In genomic region chr7:24528861-24529260, GRCm38 (mm10) we compare ENCODE assay signal across 27 mouse cellular contexts. TPM values are rescaled to one million over a fixed set of nuclear protein-coding genes. Genes with fewer than 3 reads are reported as not detected.
DNase-seq lines count a peak whose midpoint lies in the region; ATAC-seq and TF ChIP-seq lines count a peak whose summit lies in the region.
"Had no signal": no experiment of that assay in that cellular context is flagged by ENCODE, and none has a peak within 500 bp of the region (broad histone marks: within the 10 kb centered on the region; RNA-seq: fewer than 3 reads in every experiment).

No protein-coding gene starts in this region.

- 88% methylated on average over 11 of the region's 11 CpGs for WGBS in heart, embryonic 13.5 days
- 87% methylated on average over 11 of the region's 11 CpGs for WGBS in lung, embryonic 15.5 days
- WGBS in lung, adult 2 months: 92% methylated on average over 11 of the region's 11 CpGs
- WGBS in liver, embryonic 14.5 days (ENCODE audit: insufficient replicate concordance): 76% methylated on average over 11 of the region's 11 CpGs

- TF ChIP-seq POLR2A in lung, adult 2 months (IDR thresholded peaks at IDR 0.05; ENCODE audit: borderline replicate concordance, extremely low read depth, low read depth, low read length): no peak

- 0 out of 2 replicates have a peak overlapping the region, but pooled peaks have one; percentile 62 for H3K4me3 ChIP-seq in heart, embryonic 13.5 days
- no peak overlapping the region for H3K4me3 ChIP-seq in lung, embryonic 15.5 days
- no peak overlapping the region for H3K4me3 ChIP-seq in lung, adult 2 months (replicated peaks; ENCODE audit: extremely low read depth, low read depth, low read length)
- H3K4me3 ChIP-seq in liver, embryonic 14.5 days (ENCODE audit: insufficient read depth in 1 of 2, low read depth in 2 of 2, low read length in 2 of 2): no peak overlapping the region

- no peaks in the 10 kb centered on the region for H3K9me3 ChIP-seq in heart, embryonic 13.5 days
- H3K9me3 ChIP-seq in lung, embryonic 15.5 days: no peaks in the 10 kb centered on the region
- H3K9me3 ChIP-seq in liver, embryonic 14.5 days (ENCODE audit: control insufficient read depth, low read length): no peaks in the 10 kb centered on the region
- H3K9me3 ChIP-seq: forebrain, embryonic 15.5 days; hindbrain, embryonic 10.5 days; midbrain, embryonic 13.5 days had no signal

- H3K27ac ChIP-seq in heart, embryonic 13.5 days (replicated peaks): no peak overlapping the region
- no peak overlapping the region for H3K27ac ChIP-seq in lung, embryonic 15.5 days
- no peak overlapping the region for H3K27ac ChIP-seq in liver, embryonic 14.5 days
- H3K27ac ChIP-seq: kidney, postnatal 0 days; left cerebral cortex, adult 2 months; macrophage had no signal

- no peak for TF ChIP-seq CTCF in lung, adult 2 months (IDR thresholded peaks at IDR 0.05; ENCODE audit: insufficient read depth, low read length)
- TF ChIP-seq CTCF in liver, embryonic 14.5 days (IDR thresholded peaks at IDR 0.05; ENCODE audit: low read depth): no peak

- no peak for DNase-seq in heart, adult 9 months (ENCODE audit: low spot score in 2 of 2)
- no peak for DNase-seq in lung, adult 2 months
- DNase-seq in liver, embryonic 14.5 days (ENCODE audit: low read depth in 3 of 3, low spot score in 3 of 3): no peak
- no peak for DNase-seq in kidney, adult 9 months
- DNase-seq in cerebellum, adult 9-11 months: no peak
- DNase-seq: adrenal gland, adult 8-10 months; cerebellum, adult 2 months; cerebellum, postnatal 36 days; kidney, adult 18-20 months; layer of hippocampus, adult 9-11 months; right cerebral cortex, postnatal 14 days; thymus, adult 2 months; thymus, postnatal 4 days had no signal

- H3K9ac ChIP-seq in heart, embryonic 13.5 days: no peak overlapping the region
- no peak overlapping the region for H3K9ac ChIP-seq in lung, embryonic 15.5 days
- no peak overlapping the region for H3K9ac ChIP-seq in liver, embryonic 14.5 days (replicated peaks)
- H3K9ac ChIP-seq: forebrain, embryonic 15.5 days had no signal

- H3K4me1 ChIP-seq in heart, embryonic 13.5 days: peaks cover 19% of the 10 kb centered on the region
- H3K4me1 ChIP-seq in lung, embryonic 15.5 days: peaks cover 24% of the 10 kb centered on the region
- peaks cover 4% of the 10 kb centered on the region; the same call in 1 of the 2 replicates for H3K4me1 ChIP-seq in lung, adult 2 months (ENCODE audit: control insufficient read depth, insufficient read depth, low read length)
- H3K4me1 ChIP-seq in liver, embryonic 14.5 days (replicated peaks; ENCODE audit: control insufficient read depth in 2 of 2, insufficient read depth in 2 of 2, low read length in 1 of 2): peaks cover 6 to 17% of the 10 kb centered on the region in 2 experiments

- no peak for ATAC-seq in heart, embryonic 13.5 days (ENCODE audit: extremely low read depth, insufficient number of reproducible peaks, low FRiP score, low TSS enrichment)
- ATAC-seq in lung, embryonic 15.5 days (ENCODE audit: borderline replicate concordance, extremely low read depth, low FRiP score, low TSS enrichment): no peak
- ATAC-seq in liver, embryonic 14.5 days (ENCODE audit: insufficient read depth): no peak
- ATAC-seq: forebrain, embryonic 15.5 days; inflammation-experienced regulatory T-cells, adult 6 months; lung, postnatal 0 days had no signal

- peaks cover 17% of the 10 kb centered on the region for H3K36me3 ChIP-seq in heart, embryonic 13.5 days
- H3K36me3 ChIP-seq in lung, embryonic 15.5 days: peaks cover 8% of the 10 kb centered on the region
- H3K36me3 ChIP-seq in liver, embryonic 14.5 days (replicated peaks; ENCODE audit: control insufficient read depth, insufficient read depth, low read depth): no peaks in the 10 kb centered on the region

- H3K4me2 ChIP-seq in heart, embryonic 13.5 days: no peak overlapping the region
- H3K4me2 ChIP-seq in lung, embryonic 15.5 days: 0 out of 2 replicates have a peak overlapping the region, but pooled peaks have one; percentile 72
- peak overlapping the region; percentile 98; the same call in 1 of the 2 replicates for H3K4me2 ChIP-seq in liver, embryonic 14.5 days (ENCODE audit: low read depth)

- H3K27me3 ChIP-seq in heart, embryonic 13.5 days (replicated peaks): peaks cover 10% of the 10 kb centered on the region
- H3K27me3 ChIP-seq in lung, embryonic 15.5 days: no peaks in the 10 kb centered on the region
- H3K27me3 ChIP-seq in liver, embryonic 14.5 days (ENCODE audit: control insufficient read depth, insufficient read depth, low read length): no peaks in the 10 kb centered on the region
- H3K27me3 ChIP-seq: forebrain, embryonic 15.5 days had no signal

- no peak for TF ChIP-seq EP300 in liver, embryonic 14.5 days (IDR thresholded peaks at IDR 0.05; ENCODE audit: low read depth)

RNA-seq across cellular contexts. Expression of gene Irgq, which starts 1.6 kb away (rescaled TPM):
- 4.6 and 5.6 TPM in 2 replicates for polyA plus RNA-seq in heart, embryonic 13.5 days (2015; fragmentation: Nextera tagmentation; extraction: Ambion mirVana)
- 7.8 and 7.9 TPM in 2 replicates for polyA plus RNA-seq in lung, embryonic 15.5 days (2015; fragmentation: Nextera tagmentation; extraction: Ambion mirVana)
- 14.7 and 16.5 TPM in 2 replicates for polyA plus RNA-seq in lung, adult 2 months (2012; rRNA removed)
- polyA plus RNA-seq in liver, embryonic 14.5 days (2012; rRNA removed): 1.7 and 1.8 TPM in 2 replicates
- 1.0 and 1.6 TPM in 2 replicates for polyA plus RNA-seq in liver, embryonic 14.5 days (2014; fragmentation: Nextera tagmentation; extraction: Ambion mirVana)

RNA-seq across cellular contexts. Expression of gene AC161166.1, which starts 16.6 kb away (rescaled TPM):
- polyA plus RNA-seq in heart, embryonic 13.5 days (2015; fragmentation: Nextera tagmentation; extraction: Ambion mirVana): 0.17 and 0.18 TPM in 2 replicates
- 0.19 and 0.47 TPM in 2 replicates for polyA plus RNA-seq in lung, embryonic 15.5 days (2015; fragmentation: Nextera tagmentation; extraction: Ambion mirVana)
- not detected in 2 replicates for polyA plus RNA-seq in lung, adult 2 months (2012; rRNA removed)
- not detected in 2 replicates for polyA plus RNA-seq in liver, embryonic 14.5 days (2012; rRNA removed)
- polyA plus RNA-seq in liver, embryonic 14.5 days (2014; fragmentation: Nextera tagmentation; extraction: Ambion mirVana): not detected in 2 replicates
- polyA plus RNA-seq: cerebellum, adult 2 months; inflammation-experienced regulatory T-cells, adult 6 months; large intestine, adult 2 months; liver, adult 2 months; macrophage had no signal

RNA-seq across cellular contexts. Expression of gene Pinlyp, which starts 17.1 kb away (rescaled TPM):
- polyA plus RNA-seq in heart, embryonic 13.5 days (2015; fragmentation: Nextera tagmentation; extraction: Ambion mirVana): not detected in 2 replicates
- polyA plus RNA-seq in lung, embryonic 15.5 days (2015; fragmentation: Nextera tagmentation; extraction: Ambion mirVana): 0.39 and 0.54 TPM in 2 replicates
- polyA plus RNA-seq in lung, adult 2 months (2012; rRNA removed): 0.15 and 24.2 TPM in 2 replicates
- polyA plus RNA-seq in liver, embryonic 14.5 days (2012; rRNA removed): not detected in 2 replicates
- polyA plus RNA-seq in liver, embryonic 14.5 days (2014; fragmentation: Nextera tagmentation; extraction: Ambion mirVana): not detected in 2 replicates
- polyA plus RNA-seq: cerebellum, adult 2 months; forebrain, embryonic 15.5 days; heart, postnatal 0 days; hindbrain, embryonic 10.5 days; inflammation-experienced regulatory T-cells, adult 6 months; large intestine, adult 2 months; liver, adult 2 months; macrophage; midbrain, embryonic 13.5 days; neural tube, embryonic 11.5 days had no signal

RNA-seq across cellular contexts. Expression of gene Xrcc1, which starts 17.2 kb away (rescaled TPM):
- polyA plus RNA-seq in heart, embryonic 13.5 days (2015; fragmentation: Nextera tagmentation; extraction: Ambion mirVana): 72.9 and 77.8 TPM in 2 replicates
- 109 and 118 TPM in 2 replicates for polyA plus RNA-seq in lung, embryonic 15.5 days (2015; fragmentation: Nextera tagmentation; extraction: Ambion mirVana)
- 36.9 and 40.5 TPM in 2 replicates for polyA plus RNA-seq in lung, adult 2 months (2012; rRNA removed)
- 27.8 and 28.8 TPM in 2 replicates for polyA plus RNA-seq in liver, embryonic 14.5 days (2012; rRNA removed)
- polyA plus RNA-seq in liver, embryonic 14.5 days (2014; fragmentation: Nextera tagmentation; extraction: Ambion mirVana): 27.3 and 40.9 TPM in 2 replicates

RNA-seq across cellular contexts. Expression of gene Zfp428, which starts 22.1 kb away (rescaled TPM):
- polyA plus RNA-seq in heart, embryonic 13.5 days (2015; fragmentation: Nextera tagmentation; extraction: Ambion mirVana): 32.9 and 36.7 TPM in 2 replicates
- polyA plus RNA-seq in lung, embryonic 15.5 days (2015; fragmentation: Nextera tagmentation; extraction: Ambion mirVana): 42.7 and 47.2 TPM in 2 replicates
- 7.1 and 12.1 TPM in 2 replicates for polyA plus RNA-seq in lung, adult 2 months (2012; rRNA removed)
- polyA plus RNA-seq in liver, embryonic 14.5 days (2012; rRNA removed): 3.8 and 4.0 TPM in 2 replicates
- polyA plus RNA-seq in liver, embryonic 14.5 days (2014; fragmentation: Nextera tagmentation; extraction: Ambion mirVana): 2.3 TPM in 2 replicates
